Mouse (Mus musculus): Measurements from ENCODE around the gene Trp53rka. TPM values are rescaled to one million over a fixed set of nuclear protein-coding genes. Genes with fewer than 3 reads are reported as not detected.

The Trp53rka gene
- polyA plus RNA-seq, 1 experiment from 2014 or later: 10.8 TPM

DNA sequence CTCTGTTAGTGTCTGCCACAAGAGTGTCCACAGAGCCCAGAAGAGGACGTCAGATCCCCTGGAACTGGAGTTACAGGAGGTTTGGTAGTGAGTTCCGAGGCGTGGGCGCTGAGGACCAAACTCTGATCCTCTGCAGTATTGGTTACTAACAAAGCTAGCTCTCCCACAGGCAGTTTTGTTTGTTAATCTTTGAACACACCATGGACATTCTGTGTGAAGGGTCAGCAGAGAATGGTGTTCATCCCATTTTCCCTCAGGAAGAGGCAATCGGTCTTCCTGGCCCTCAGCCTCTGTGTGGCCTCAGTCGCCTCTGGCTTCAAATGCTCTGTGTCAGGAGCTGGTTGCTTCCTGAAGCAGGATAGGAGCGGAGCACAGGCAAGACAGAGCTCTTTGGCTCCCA lies 17.7 kb downstream of the Trp53rka start:
- Histone ChIP-seq H3K4me1 (replicated peaks; ENCODE audit: control insufficient read depth, insufficient read depth, low read length) (no peaks in the 10 kb centered on the region), H3K36me3 (ENCODE audit: control insufficient read depth, insufficient read depth) (no peaks in the 10 kb centered on the region), H3K4me3 (ENCODE audit: low read depth, low read length) (no peak overlapping the region), H3K27me3 (replicated peaks; ENCODE audit: control insufficient read depth, insufficient read depth, low read length) (peaks cover 16% of the 10 kb centered on the region), H3K9me3 (ENCODE audit: control insufficient read depth) (no peaks in the 10 kb centered on the region), H3K9ac (ENCODE audit: low read depth, low read length) (no peak overlapping the region), H3K27ac (ENCODE audit: low read depth, low read length) (no peak overlapping the region), H3K4me2 (replicated peaks; ENCODE audit: low read depth) (no peak overlapping the region)
- TF ChIP-seq CTCF (IDR thresholded peaks at IDR 0.05; ENCODE audit: low read depth): no peak
- 74% methylated on average over 7 of the region's 7 CpGs for WGBS
- ATAC-seq: no peak

DNA sequence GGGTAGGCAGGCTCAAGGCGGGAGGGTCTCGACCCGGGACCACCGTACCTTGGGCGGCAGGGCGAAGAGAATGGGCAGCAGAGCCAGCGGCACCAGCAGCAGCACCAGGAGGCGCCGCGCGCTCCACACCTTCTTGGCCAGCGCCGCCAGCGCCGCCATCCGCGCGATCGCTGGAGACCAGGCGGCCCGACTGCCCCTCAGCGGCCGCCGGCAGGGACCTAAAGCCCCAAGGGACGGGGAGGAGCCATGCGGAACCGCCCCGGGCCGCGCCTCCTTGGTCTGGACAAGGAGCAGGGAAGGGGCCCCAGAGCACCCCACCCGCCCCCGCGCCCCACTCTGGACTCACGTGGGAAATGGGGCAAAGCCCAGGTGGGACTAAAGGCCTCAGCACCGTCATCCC lies 20.1 kb downstream of the Trp53rka start, which contains the start of gene Slc13a3:
TSS of gene Slc13a3 (minus strand) at position 228 of the 400 bp plus-strand sequence.
- Histone ChIP-seq H3K27me3 (replicated peaks; ENCODE audit: control insufficient read depth, insufficient read depth, low read length) (peaks cover 16% of the 10 kb centered on the region), H3K27ac (ENCODE audit: low read depth, low read length) (no peak within 1 kb of the TSS), H3K9ac (ENCODE audit: low read depth, low read length) (no peak within 1 kb of the TSS), H3K4me3 (ENCODE audit: low read depth, low read length) (peak within 1 kb of the TSS; percentile 9; the same call in 1 of the 2 replicates), H3K4me2 (replicated peaks; ENCODE audit: low read depth) (peak within 1 kb of the TSS; percentile 35), H3K4me1 (replicated peaks; ENCODE audit: control insufficient read depth, insufficient read depth, low read length) (no peaks in the 10 kb centered on the region), H3K9me3 (ENCODE audit: control insufficient read depth) (no peaks in the 10 kb centered on the region), H3K36me3 (ENCODE audit: control insufficient read depth, insufficient read depth) (no peaks in the 10 kb centered on the region)
- 3% methylated on average over 34 of the region's 35 CpGs for WGBS
- TF ChIP-seq CTCF (IDR thresholded peaks at IDR 0.05; ENCODE audit: low read depth): peak; percentile 18; the same call in 1 of the 2 replicates
- ATAC-seq: no peak

DNA sequence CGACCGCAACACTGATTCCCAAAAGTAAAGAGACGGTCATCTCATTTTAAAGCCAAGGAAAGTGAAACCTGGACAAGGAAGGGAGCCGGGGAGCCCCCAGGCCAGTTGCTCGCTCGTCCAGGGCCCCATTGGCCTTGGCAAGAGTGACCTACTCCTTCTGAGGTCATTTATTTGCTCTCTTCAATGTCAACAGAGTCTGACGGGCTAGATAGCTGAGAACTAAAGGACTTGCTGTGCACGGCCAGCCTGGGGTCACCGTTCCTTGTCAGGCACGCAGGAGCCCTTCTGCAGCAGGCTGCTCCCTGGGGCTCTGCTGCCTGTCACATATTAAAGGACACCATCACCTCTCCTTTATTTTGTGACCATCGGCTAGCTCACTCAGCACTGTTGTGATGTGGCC lies 21.2 kb downstream of the Trp53rka start:
- 66% methylated on average over 11 of the region's 11 CpGs for WGBS
- H3K4me1 ChIP-seq (replicated peaks; ENCODE audit: control insufficient read depth, insufficient read depth, low read length): no peaks in the 10 kb centered on the region
- no peak overlapping the region for H3K27ac ChIP-seq (ENCODE audit: low read depth, low read length)
- no peak for ATAC-seq
- TF ChIP-seq CTCF (IDR thresholded peaks at IDR 0.05; ENCODE audit: low read depth): no peak
- no peak overlapping the region for H3K9ac ChIP-seq (ENCODE audit: low read depth, low read length)
- H3K27me3 ChIP-seq (replicated peaks; ENCODE audit: control insufficient read depth, insufficient read depth, low read length): peaks cover 16% of the 10 kb centered on the region
- H3K9me3 ChIP-seq (ENCODE audit: control insufficient read depth): no peaks in the 10 kb centered on the region
- H3K4me2 ChIP-seq (replicated peaks; ENCODE audit: low read depth): no peak overlapping the region
- H3K4me3 ChIP-seq (ENCODE audit: low read depth, low read length): no peak overlapping the region
- no peaks in the 10 kb centered on the region for H3K36me3 ChIP-seq (ENCODE audit: control insufficient read depth, insufficient read depth)

DNA sequence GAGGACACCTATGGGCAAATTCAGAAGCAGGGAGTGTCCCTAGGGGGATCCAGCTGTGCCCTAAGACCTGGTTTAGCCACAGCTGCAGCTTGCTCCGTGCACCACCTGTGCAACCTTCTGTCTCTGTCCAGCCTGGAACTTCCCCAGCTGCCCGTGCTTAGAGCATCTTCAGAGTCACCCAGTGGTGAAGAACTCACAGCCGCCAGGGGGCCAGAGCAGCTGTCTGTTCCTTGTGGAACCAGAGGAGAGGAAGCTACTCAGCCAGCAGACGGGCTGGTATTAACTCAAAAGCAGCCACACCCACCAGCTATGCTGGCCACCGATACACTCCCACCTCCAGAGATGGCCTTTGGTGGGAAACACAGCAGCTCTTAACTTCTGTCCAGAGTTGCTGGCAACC lies 23.0 kb downstream of the Trp53rka start:
- WGBS: 21% methylated on average over 5 of the region's 5 CpGs
- TF ChIP-seq CTCF (IDR thresholded peaks at IDR 0.05; ENCODE audit: low read depth): peak; percentile 60
- Histone ChIP-seq H3K4me2 (replicated peaks; ENCODE audit: low read depth) (no peak overlapping the region), H3K9ac (ENCODE audit: low read depth, low read length) (no peak overlapping the region), H3K9me3 (ENCODE audit: control insufficient read depth) (no peaks in the 10 kb centered on the region), H3K27ac (ENCODE audit: low read depth, low read length) (no peak overlapping the region), H3K27me3 (replicated peaks; ENCODE audit: control insufficient read depth, insufficient read depth, low read length) (peaks cover 16% of the 10 kb centered on the region), H3K4me1 (replicated peaks; ENCODE audit: control insufficient read depth, insufficient read depth, low read length) (no peaks in the 10 kb centered on the region), H3K4me3 (ENCODE audit: low read depth, low read length) (no peak overlapping the region), H3K36me3 (ENCODE audit: control insufficient read depth, insufficient read depth) (no peaks in the 10 kb centered on the region)
- no peak for ATAC-seq

DNA sequence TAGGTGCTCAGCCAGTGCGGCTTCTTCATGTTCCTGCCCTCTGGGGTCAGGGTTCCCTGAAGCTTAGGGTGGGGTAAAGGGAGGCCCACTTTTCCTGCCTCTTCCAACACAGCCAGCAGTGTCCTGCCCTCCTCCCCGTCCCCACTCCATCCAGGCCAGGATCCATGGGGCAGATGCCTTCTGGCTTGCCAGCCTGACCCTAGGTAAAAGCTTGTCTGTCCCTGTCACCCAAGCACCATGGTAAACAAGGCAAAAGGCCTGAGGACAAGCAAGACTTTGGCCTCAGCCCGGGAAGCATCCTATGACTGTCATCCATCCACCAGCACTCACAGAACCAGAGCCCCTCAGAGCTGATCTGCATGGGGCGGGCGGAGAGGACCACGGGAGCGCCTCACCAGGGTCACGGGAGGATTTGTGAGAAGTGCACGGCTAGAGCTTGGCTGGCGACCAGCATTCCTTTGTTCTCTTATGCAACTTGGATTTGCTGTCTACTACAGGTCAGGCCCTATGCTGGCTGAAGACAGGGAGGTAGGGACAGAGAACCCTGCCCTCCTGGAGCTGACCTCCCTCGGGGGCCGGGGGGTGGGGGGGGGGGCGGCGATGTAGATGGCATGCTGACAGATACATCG lies 25.2 kb downstream of the Trp53rka start:
- WGBS: 58% methylated on average over 15 of the region's 15 CpGs
- Histone ChIP-seq H3K27me3 (replicated peaks; ENCODE audit: control insufficient read depth, insufficient read depth, low read length) (peaks cover 12% of the 10 kb centered on the region), H3K36me3 (ENCODE audit: control insufficient read depth, insufficient read depth) (no peaks in the 10 kb centered on the region), H3K4me2 (replicated peaks; ENCODE audit: low read depth) (no peak overlapping the region), H3K9ac (ENCODE audit: low read depth, low read length) (no peak overlapping the region), H3K4me1 (replicated peaks; ENCODE audit: control insufficient read depth, insufficient read depth, low read length) (no peaks in the 10 kb centered on the region), H3K9me3 (ENCODE audit: control insufficient read depth) (no peaks in the 10 kb centered on the region), H3K27ac (ENCODE audit: low read depth, low read length) (no peak overlapping the region), H3K4me3 (ENCODE audit: low read depth, low read length) (no peak overlapping the region)
- no peak for ATAC-seq
- TF ChIP-seq CTCF (IDR thresholded peaks at IDR 0.05; ENCODE audit: low read depth): no peak

- no peaks in the 10 kb centered on the region for H3K9me3 ChIP-seq (ENCODE audit: control insufficient read depth)
- 20% methylated on average over 7 of the region's 7 CpGs for WGBS
Measured at GRCm38 (mm10) chr2:165459663-165460062, 33.5 kb downstream of the Trp53rka start.

More at GRCm38 (mm10) chr2:165459663-165460062, 33.5 kb downstream of the Trp53rka start:
- Histone ChIP-seq H3K27ac (ENCODE audit: low read depth, low read length) (no peak overlapping the region), H3K27me3 (replicated peaks; ENCODE audit: control insufficient read depth, insufficient read depth, low read length) (no peaks in the 10 kb centered on the region), H3K4me2 (replicated peaks; ENCODE audit: low read depth) (no peak overlapping the region), H3K36me3 (ENCODE audit: control insufficient read depth, insufficient read depth) (no peaks in the 10 kb centered on the region), H3K9ac (ENCODE audit: low read depth, low read length) (no peak overlapping the region), H3K4me1 (replicated peaks; ENCODE audit: control insufficient read depth, insufficient read depth, low read length) (no peaks in the 10 kb centered on the region), H3K4me3 (ENCODE audit: low read depth, low read length) (no peak overlapping the region)
- no peak for TF ChIP-seq CTCF (IDR thresholded peaks at IDR 0.05; ENCODE audit: low read depth)
- ATAC-seq: no peak

All from intestine, postnatal 0 days (tissue).